Mouse (Mus musculus) heart, postnatal 4 days (tissue): ENCODE measurements at regions not wholly inside any gene's neighbourhood (a gene's known extent, or its start where the extent isn't known, plus 50 kb on each side); places are given as distances from the start of the nearest gene placed in this dataset.
"Not testable (repeated sequence)": the region's sequence is repeated elsewhere in the genome, so short reads cannot be mapped to it uniquely, and the experiment has no call there.

Experiments used
- DNase-seq: peaks from one replicate; pipeline ENCODE4 v3.0.0; 2021

GRCm38 (mm10) chr5:42884251-42884650 lies 348.7 kb upstream of the Cpeb2 start:
- no peak for DNase-seq

- DNase-seq: no peak
Observed at GRCm38 (mm10) chr5:42891890-42892289, 341.1 kb upstream of the Cpeb2 start.

- no peak for DNase-seq
Observed at GRCm38 (mm10) chr5:42906136-42906535, 326.8 kb upstream of the Cpeb2 start.

- peak; percentile 12 for DNase-seq
Observed at GRCm38 (mm10) chr5:42919328-42919727, 313.6 kb upstream of the Cpeb2 start.

- no peak for DNase-seq
Observed at GRCm38 (mm10) chr5:42932106-42932505, 300.9 kb upstream of the Cpeb2 start.

- no peak for DNase-seq
Observed at GRCm38 (mm10) chr5:42959296-42959862, 273.6 kb upstream of the Cpeb2 start.

- not testable (repeated sequence) for DNase-seq
Observed at GRCm38 (mm10) chr5:42966952-42967351, 266.0 kb upstream of the Cpeb2 start.

- no peak for DNase-seq
Observed at GRCm38 (mm10) chr5:42969209-42969608, 263.8 kb upstream of the Cpeb2 start.

GRCm38 (mm10) chr5:42969621-42970020 lies 263.3 kb upstream of the Cpeb2 start:
- no peak for DNase-seq

- no peak for DNase-seq
Observed at GRCm38 (mm10) chr5:42977108-42977507, 255.9 kb upstream of the Cpeb2 start.

GRCm38 (mm10) chr5:42980946-42981650 lies 251.9 kb upstream of the Cpeb2 start:
- DNase-seq: no peak

GRCm38 (mm10) chr5:42986203-42986602 lies 246.8 kb upstream of the Cpeb2 start:
- peak; percentile 14 for DNase-seq

GRCm38 (mm10) chr5:42987710-42988466 lies 245.1 kb upstream of the Cpeb2 start:
- no peak for DNase-seq

- DNase-seq: no peak
Observed at GRCm38 (mm10) chr5:42989287-42989686, 243.7 kb upstream of the Cpeb2 start.

GRCm38 (mm10) chr5:43024006-43024593 lies 208.9 kb upstream of the Cpeb2 start:
- no peak for DNase-seq

GRCm38 (mm10) chr5:43031285-43031684 lies 201.7 kb upstream of the Cpeb2 start:
- DNase-seq: no peak

- no peak for DNase-seq
Observed at GRCm38 (mm10) chr5:43031916-43032315, 201.1 kb upstream of the Cpeb2 start.

GRCm38 (mm10) chr5:43034421-43034820 lies 198.5 kb upstream of the Cpeb2 start:
- DNase-seq: no peak

GRCm38 (mm10) chr5:43037592-43037991 lies 195.4 kb upstream of the Cpeb2 start:
- no peak for DNase-seq

GRCm38 (mm10) chr5:43039525-43039924 lies 193.4 kb upstream of the Cpeb2 start:
- DNase-seq: no peak

GRCm38 (mm10) chr5:43042585-43042984 lies 190.4 kb upstream of the Cpeb2 start:
- DNase-seq: no peak

GRCm38 (mm10) chr5:43045860-43046259 lies 187.1 kb upstream of the Cpeb2 start:
- no peak for DNase-seq

- no peak for DNase-seq
Observed at GRCm38 (mm10) chr5:43047316-43047715, 185.7 kb upstream of the Cpeb2 start.
